Mouse (Mus musculus) erythroblast, embryonic 14.5 days (primary cell): ENCODE data around the gene Zscan25. TPM values are rescaled to one million over a fixed set of nuclear protein-coding genes. Genes with fewer than 3 reads are reported as not detected.
"Not testable (repeated sequence)": the region's sequence is repeated elsewhere in the genome, so short reads cannot be mapped to it uniquely, and the experiment has no call there.

Experiments used
- H3K27me3 ChIP-seq: 2 replicates; pipeline ENCODE4 v1.6.1; 2012; ENCODE audit warnings: inconsistent platforms; ENCODE audit not compliant: control insufficient read depth
- H3K36me3 ChIP-seq: 2 replicates; pipeline ENCODE4 v1.6.1; 2012; ENCODE audit warnings: mild to moderate bottlenecking, inconsistent platforms; ENCODE audit not compliant: control insufficient read depth
- H3K4me1 ChIP-seq: 2 replicates; pipeline ENCODE4 v1.6.1; 2012; ENCODE audit warnings: inconsistent platforms; ENCODE audit not compliant: control insufficient read depth
- H3K4me3 ChIP-seq: replicated peaks from 2 replicates; pipeline ENCODE3; 2012; ENCODE audit warnings: moderate library complexity, mild to moderate bottlenecking, inconsistent platforms
- H3K9me3 ChIP-seq: 2 replicates; pipeline ENCODE4 v1.6.1; 2012; ENCODE audit warnings: low read length, inconsistent platforms, mixed read lengths; ENCODE audit not compliant: control insufficient read depth
- GATA1 ChIP-seq: IDR thresholded peaks from 2 replicates; pipeline ENCODE4 v1.6.1; 2012; ENCODE audit warnings: low read length, inconsistent platforms, mixed read lengths
- TAL1 ChIP-seq: IDR thresholded peaks from 3 replicates; pipeline ENCODE4 v1.6.1; 2012; ENCODE audit warnings: low read length, inconsistent platforms, mixed read lengths
- polyA plus RNA-seq: library from polyadenylated mRNA; stranded (reverse); fragments of >175 nt; gene quantifications from 2 replicates; pipeline ENCODE4 v1.2.3, GENCODE M21; 2012

Zscan25 gene
- 1.3 and 1.7 TPM in 2 replicates for polyA plus RNA-seq

- no peaks in the 10 kb centered on the region for H3K9me3 ChIP-seq
- H3K36me3 ChIP-seq, result peaks cover 35% of the 10 kb centered on the region
- H3K27me3 ChIP-seq, result no peaks in the 10 kb centered on the region
- TF ChIP-seq TAL1, result no peak
- TF ChIP-seq GATA1, result no peak
- H3K4me3 ChIP-seq, result peak within 1 kb of the TSS; percentile 93
- H3K4me1 ChIP-seq, result peaks cover 21% of the 10 kb centered on the region
These were observed at the start of gene Zscan25 for GRCm38 (mm10) chr5:145280371-145281143. Zscan25 (plus strand) TSS chr5:145280500.

GRCm38 (mm10) chr5:145230641-145231040 lies 49.7 kb upstream of the Zscan25 start:
- H3K4me1 ChIP-seq, result peaks cover 29% of the 10 kb centered on the region
- H3K27me3 ChIP-seq, result no peaks in the 10 kb centered on the region
- H3K36me3 ChIP-seq, result peaks cover 26% of the 10 kb centered on the region
- no peaks in the 10 kb centered on the region for H3K9me3 ChIP-seq
- H3K4me3 ChIP-seq, result peak overlapping the region; percentile 73
- TF ChIP-seq GATA1 (no peak), TAL1 (no peak)

GRCm38 (mm10) chr5:145231367-145231871 lies 48.9 kb upstream of the Zscan25 start, which contains the start of gene Zfp655:
Zfp655 (plus strand) TSS chr5:145231715.
- no peaks in the 10 kb centered on the region for H3K9me3 ChIP-seq
- peaks cover 29% of the 10 kb centered on the region for H3K4me1 ChIP-seq
- no peak; the same call in 1 of the 2 replicates for TF ChIP-seq GATA1
- no peak for TF ChIP-seq TAL1
- peak within 1 kb of the TSS; percentile 73 for H3K4me3 ChIP-seq
- H3K27me3 ChIP-seq, result no peaks in the 10 kb centered on the region
- H3K36me3 ChIP-seq, result peaks cover 34% of the 10 kb centered on the region

GRCm38 (mm10) chr5:145231893-145232411 lies 48.3 kb upstream of the Zscan25 start:
- Histone ChIP-seq H3K4me3 (peak overlapping the region; percentile 73), H3K4me1 (peaks cover 29% of the 10 kb centered on the region), H3K36me3 (peaks cover 39% of the 10 kb centered on the region), H3K9me3 (no peaks in the 10 kb centered on the region), H3K27me3 (no peaks in the 10 kb centered on the region)
- TF ChIP-seq TAL1 (no peak), GATA1 (no peak)

- peaks cover 64% of the 10 kb centered on the region for H3K36me3 ChIP-seq
- no peaks in the 10 kb centered on the region for H3K27me3 ChIP-seq
- no peak overlapping the region for H3K4me3 ChIP-seq
- H3K9me3 ChIP-seq, result no peaks in the 10 kb centered on the region
- H3K4me1 ChIP-seq, result peaks cover 27% of the 10 kb centered on the region
- TF ChIP-seq GATA1 (no peak), TAL1 (no peak)
These were observed 45.7 kb upstream of the Zscan25 start for GRCm38 (mm10) chr5:145234636-145235035.

- TF ChIP-seq GATA1 (no peak), TAL1 (no peak)
- H3K4me3 ChIP-seq, result no peak overlapping the region
- H3K9me3 ChIP-seq, result peaks cover 2% of the 10 kb centered on the region
- H3K27me3 ChIP-seq, result no peaks in the 10 kb centered on the region
- no peaks in the 10 kb centered on the region for H3K4me1 ChIP-seq
- H3K36me3 ChIP-seq, result peaks cover 65% of the 10 kb centered on the region
These were observed 30.8 kb upstream of the Zscan25 start for GRCm38 (mm10) chr5:145249520-145249919.

- H3K4me3 ChIP-seq, H3K4me1 ChIP-seq, H3K27me3 ChIP-seq, H3K36me3 ChIP-seq, H3K9me3 ChIP-seq: not testable (repeated sequence)
These were observed 6.7 kb upstream of the Zscan25 start for GRCm38 (mm10) chr5:145273568-145273967.

- H3K4me3 ChIP-seq, result peak overlapping the region; percentile 93
- H3K9me3 ChIP-seq, result no peaks in the 10 kb centered on the region
- TF ChIP-seq GATA1, result no peak
- TF ChIP-seq TAL1, result no peak
- peaks cover 29% of the 10 kb centered on the region for H3K36me3 ChIP-seq
- H3K27me3 ChIP-seq, result no peaks in the 10 kb centered on the region
- peaks cover 21% of the 10 kb centered on the region for H3K4me1 ChIP-seq
These were observed 352 bp upstream of the Zscan25 start for GRCm38 (mm10) chr5:145279948-145280347.

GRCm38 (mm10) chr5:145288382-145288781 lies 8.1 kb downstream of the Zscan25 start:
- H3K4me1 ChIP-seq, result no peaks in the 10 kb centered on the region; the same call in 1 of the 2 replicates
- peaks cover 2% of the 10 kb centered on the region; the same call in 1 of the 2 replicates for H3K9me3 ChIP-seq
- no peak overlapping the region for H3K4me3 ChIP-seq
- H3K36me3 ChIP-seq, result peaks cover 94% of the 10 kb centered on the region
- TF ChIP-seq TAL1, result no peak
- no peak for TF ChIP-seq GATA1
- H3K27me3 ChIP-seq, result no peaks in the 10 kb centered on the region
